Mouse (Mus musculus): ENCODE measurements around the gene Rfx6. TPM values are rescaled to one million over a fixed set of nuclear protein-coding genes. Genes with fewer than 3 reads are reported as not detected.

The Rfx6 gene
- polyA plus RNA-seq, 1 experiment = not detected

- Histone ChIP-seq H3K4me3 (replicated peaks; ENCODE audit: control insufficient read depth, low read depth, low read length) (no peak overlapping the region), H3K27ac (ENCODE audit: control insufficient read depth, insufficient read depth, low read depth, low read length, poor library complexity) (no peak overlapping the region), H3K4me1 (ENCODE audit: control insufficient read depth, insufficient read depth, low read length) (no peaks in the 10 kb centered on the region)
- 70% methylated on average over 3 of the region's 3 CpGs for WGBS
- TF ChIP-seq CTCF (IDR thresholded peaks at IDR 0.05; ENCODE audit: control insufficient read depth, insufficient read depth, low read length) (no peak), POLR2A (IDR thresholded peaks at IDR 0.05; ENCODE audit: borderline replicate concordance, control insufficient read depth, low read depth, low read length) (no peak)
Observed at GRCm38 (mm10) chr10:51720904-51721303, 43.3 kb downstream of the Rfx6 start.

DNA sequence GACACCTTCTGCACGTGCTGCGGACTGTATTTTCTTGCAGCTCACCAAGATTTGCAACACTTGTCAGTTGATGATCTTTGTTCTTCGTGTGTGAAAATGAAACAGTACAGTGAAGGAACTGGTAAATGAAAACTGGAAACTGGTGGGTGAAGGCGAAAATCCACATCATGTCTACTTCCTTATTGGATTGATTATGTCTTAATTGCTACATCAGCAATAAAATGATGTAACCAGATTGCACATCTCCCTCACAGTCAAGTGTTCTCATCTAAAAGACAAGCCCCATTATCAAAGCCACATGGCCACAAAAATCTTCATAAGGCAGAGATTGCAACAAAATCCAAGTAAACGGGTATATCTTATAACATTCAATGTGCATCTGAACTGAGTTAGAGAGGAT lies 83.9 kb downstream of the Rfx6 start:
- 77% methylated on average over 5 of the region's 5 CpGs for WGBS
- H3K4me3 ChIP-seq (replicated peaks; ENCODE audit: control insufficient read depth, low read depth, low read length) = no peak overlapping the region

DNA sequence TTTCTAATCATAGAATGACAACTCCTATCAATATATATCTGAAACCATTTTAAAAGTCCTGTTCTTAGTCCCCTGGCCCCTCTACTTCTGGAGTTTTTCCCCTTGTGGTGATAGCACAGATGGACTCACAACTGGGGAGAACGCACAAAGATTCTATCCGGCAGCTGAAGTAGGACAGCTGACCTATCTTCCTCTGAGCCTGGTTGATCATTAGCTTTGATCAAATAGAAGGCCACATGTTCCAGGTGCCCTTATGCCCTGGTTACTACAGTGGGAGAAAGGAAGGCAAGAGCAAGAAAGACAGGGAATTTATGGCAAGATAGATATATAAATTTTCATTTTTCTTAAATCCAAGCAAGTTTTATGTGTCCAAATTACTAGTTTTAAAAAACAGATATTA lies 85.7 kb downstream of the Rfx6 start:
- TF ChIP-seq POLR2A (IDR thresholded peaks at IDR 0.05; ENCODE audit: borderline replicate concordance, control insufficient read depth, low read depth, low read length) (no peak), CTCF (IDR thresholded peaks at IDR 0.05; ENCODE audit: control insufficient read depth, insufficient read depth, low read length) (no peak)
- WGBS = 86% methylated on average over 2 of the region's 2 CpGs
- Histone ChIP-seq H3K4me3 (replicated peaks; ENCODE audit: control insufficient read depth, low read depth, low read length) (no peak overlapping the region), H3K4me1 (ENCODE audit: control insufficient read depth, insufficient read depth, low read length) (no peaks in the 10 kb centered on the region), H3K27ac (ENCODE audit: control insufficient read depth, insufficient read depth, low read depth, low read length, poor library complexity) (no peak overlapping the region)

More for the DNA sequence above, 83.9 kb downstream of the Rfx6 start:
- Histone ChIP-seq H3K4me1 (ENCODE audit: control insufficient read depth, insufficient read depth, low read length) (no peaks in the 10 kb centered on the region), H3K27ac (ENCODE audit: control insufficient read depth, insufficient read depth, low read depth, low read length, poor library complexity) (no peak overlapping the region)
- no peak for TF ChIP-seq CTCF (IDR thresholded peaks at IDR 0.05; ENCODE audit: control insufficient read depth, insufficient read depth, low read length)

DNA sequence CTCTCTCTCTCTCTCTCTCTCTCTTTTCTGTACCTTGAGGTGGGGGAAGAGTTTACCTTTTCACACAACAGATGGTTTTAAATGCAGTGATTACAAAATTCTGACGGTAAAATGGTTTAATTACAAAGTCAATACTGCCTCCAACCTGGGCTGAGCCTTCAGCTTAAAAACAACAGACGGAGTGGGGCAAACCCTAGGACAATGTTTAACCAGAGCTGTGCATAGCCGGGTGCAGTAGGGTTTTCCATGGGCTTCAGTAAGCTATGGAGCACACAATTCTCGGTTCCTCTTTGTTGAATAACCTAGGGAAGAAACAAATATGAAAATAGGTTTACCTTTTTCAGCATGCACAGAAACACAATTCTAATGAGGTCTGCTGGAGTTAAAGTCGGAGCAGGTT lies 90.9 kb downstream of the Rfx6 start:
- H3K4me1 ChIP-seq (ENCODE audit: control insufficient read depth, insufficient read depth, low read length) = no peaks in the 10 kb centered on the region
- H3K27ac ChIP-seq (ENCODE audit: control insufficient read depth, insufficient read depth, low read depth, low read length, poor library complexity) = no peak overlapping the region
- 60% methylated on average over 5 of the region's 5 CpGs for WGBS
- no peak overlapping the region for H3K4me3 ChIP-seq (replicated peaks; ENCODE audit: control insufficient read depth, low read depth, low read length)
- TF ChIP-seq CTCF (IDR thresholded peaks at IDR 0.05; ENCODE audit: control insufficient read depth, insufficient read depth, low read length) (no peak), POLR2A (IDR thresholded peaks at IDR 0.05; ENCODE audit: borderline replicate concordance, control insufficient read depth, low read depth, low read length) (no peak)

DNA sequence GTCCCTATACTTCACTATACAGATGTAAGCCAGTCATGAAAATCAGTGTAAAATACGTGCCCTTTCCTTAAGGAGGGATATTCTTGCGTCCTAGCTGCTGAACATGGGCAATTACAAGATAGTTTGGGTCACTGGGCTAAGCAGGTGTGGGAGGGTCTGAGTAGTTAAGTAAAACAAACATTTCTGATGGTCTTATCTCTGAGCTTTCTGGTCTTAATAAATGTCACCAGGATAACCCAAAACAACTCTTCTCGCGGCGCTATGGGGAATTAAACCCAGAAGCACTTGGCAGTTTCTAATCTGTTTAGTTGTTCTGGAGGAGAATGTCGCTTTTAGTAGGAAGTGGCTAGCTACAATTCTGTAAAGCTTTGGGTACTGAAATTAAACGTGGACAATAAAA lies 91.7 kb downstream of the Rfx6 start:
- WGBS = 54% methylated on average over 7 of the region's 7 CpGs
- no peaks in the 10 kb centered on the region for H3K4me1 ChIP-seq (ENCODE audit: control insufficient read depth, insufficient read depth, low read length)
- no peak overlapping the region for H3K4me3 ChIP-seq (replicated peaks; ENCODE audit: control insufficient read depth, low read depth, low read length)
- TF ChIP-seq CTCF (IDR thresholded peaks at IDR 0.05; ENCODE audit: control insufficient read depth, insufficient read depth, low read length) (no peak), POLR2A (IDR thresholded peaks at IDR 0.05; ENCODE audit: borderline replicate concordance, control insufficient read depth, low read depth, low read length) (no peak)
- no peak overlapping the region for H3K27ac ChIP-seq (ENCODE audit: control insufficient read depth, insufficient read depth, low read depth, low read length, poor library complexity)

DNA sequence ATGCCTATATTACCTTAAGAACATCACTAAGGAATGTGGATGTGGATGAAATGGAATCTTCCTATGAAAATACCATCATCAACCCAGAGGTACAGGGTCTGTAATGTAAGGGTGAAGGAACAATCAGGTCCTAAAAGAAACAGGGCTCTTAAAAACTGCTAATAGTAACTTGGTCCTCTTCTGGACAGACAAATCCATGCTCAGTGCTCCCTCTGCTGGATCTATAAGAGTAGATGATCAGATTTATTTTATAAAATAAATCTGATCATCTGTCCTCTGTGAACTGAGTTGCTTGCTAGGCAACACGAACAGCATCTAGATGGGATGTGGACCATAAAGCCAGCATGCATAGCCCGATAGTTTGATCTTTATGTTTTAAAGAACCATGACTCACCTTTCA lies 102.1 kb downstream of the Rfx6 start:
- Histone ChIP-seq H3K4me3 (replicated peaks; ENCODE audit: control insufficient read depth, low read depth, low read length) (no peak overlapping the region), H3K27ac (ENCODE audit: control insufficient read depth, insufficient read depth, low read depth, low read length, poor library complexity) (no peak overlapping the region), H3K4me1 (ENCODE audit: control insufficient read depth, insufficient read depth, low read length) (no peaks in the 10 kb centered on the region)
- no peak for TF ChIP-seq POLR2A (IDR thresholded peaks at IDR 0.05; ENCODE audit: borderline replicate concordance, control insufficient read depth, low read depth, low read length)
- no peak for TF ChIP-seq CTCF (IDR thresholded peaks at IDR 0.05; ENCODE audit: control insufficient read depth, insufficient read depth, low read length)
- 70% methylated on average over 2 of the region's 2 CpGs for WGBS

Other genes starting within 250 kb of the Rfx6 start
- gene Gm49339, start 197.1 kb upstream of the Rfx6 start, polyA plus RNA-seq (2011; ENCODE audit: insufficient read depth, insufficient read length, low replicate concordance, missing spikeins) = 3.0 TPM in 1 of 2 replicates, not detected in the other
- 35.8 and 197 TPM in 2 replicates for gene Lilr4b, start 197.1 kb upstream of the Rfx6 start, polyA plus RNA-seq (2011; ENCODE audit: insufficient read depth, insufficient read length, low replicate concordance, missing spikeins)
- gene Lilrb4a, start 186.8 kb upstream of the Rfx6 start, polyA plus RNA-seq (2011; ENCODE audit: insufficient read depth, insufficient read length, low replicate concordance, missing spikeins) = 35.1 and 99.1 TPM in 2 replicates
- not detected in 2 replicates for gene Fam162b, start 87.2 kb upstream of the Rfx6 start, polyA plus RNA-seq (2011; ENCODE audit: insufficient read depth, insufficient read length, low replicate concordance, missing spikeins)
- gene Gprc6a, start 46.3 kb upstream of the Rfx6 start, polyA plus RNA-seq (2011; ENCODE audit: insufficient read depth, insufficient read length, low replicate concordance, missing spikeins) = 1.1 TPM in 1 of 2 replicates, not detected in the other

All from bone marrow, adult 2 months (tissue).